Mouse (Mus musculus): ENCODE results near the gene Phf24.

- TF ChIP-seq POLR2A (IDR thresholded peaks at IDR 0.05; ENCODE audit: borderline replicate concordance, control insufficient read depth, low read depth, low read length), result no peak
- no peak for TF ChIP-seq CTCF (IDR thresholded peaks at IDR 0.05; ENCODE audit: control insufficient read depth, insufficient read depth, low read length)
Observed at GRCm38 (mm10) chr4:42915966-42916365, 494 bp upstream of the Phf24 start.

Measured in bone marrow, adult 2 months (tissue).